Mouse (Mus musculus): ENCODE data around the gene Oas1g. TPM values are rescaled to one million over a fixed set of nuclear protein-coding genes. Genes with fewer than 3 reads are reported as not detected.
"Not testable (repeated sequence)": the region's sequence is repeated elsewhere in the genome, so short reads cannot be mapped to it uniquely, and the experiment has no call there.

The Oas1g gene
- polyA plus RNA-seq, 1 experiment from 2014 or later = not detected

GRCm38 (mm10) chr5:120893866-120894265 is 6.5 kb upstream of the Oas1g start:
- not testable (repeated sequence) for H3K9me3 ChIP-seq (replicated peaks; ENCODE audit: control insufficient read depth, low read length); H3K9ac ChIP-seq (ENCODE audit: low read depth, low read length); H3K4me2 ChIP-seq; H3K27me3 ChIP-seq (ENCODE audit: control insufficient read depth, insufficient read depth, low read length); H3K4me3 ChIP-seq (ENCODE audit: low read depth, low read length); H3K27ac ChIP-seq (ENCODE audit: low read depth, low read length); H3K36me3 ChIP-seq (ENCODE audit: control insufficient read depth, insufficient read depth, low read length); ATAC-seq (replicated peaks; ENCODE audit: insufficient number of reproducible peaks, low FRiP score, low TSS enrichment); H3K4me1 ChIP-seq (ENCODE audit: control insufficient read depth, insufficient read depth, low read length)
- 82% methylated on average over 4 of the region's 4 CpGs for WGBS (ENCODE audit: insufficient replicate concordance)

GRCm38 (mm10) chr5:120892243-120892660 is 4.8 kb upstream of the Oas1g start:
- Histone ChIP-seq H3K27ac (ENCODE audit: low read depth, low read length) (no peak overlapping the region), H3K4me3 (ENCODE audit: low read depth, low read length) (no peak overlapping the region), H3K36me3 (ENCODE audit: control insufficient read depth, insufficient read depth, low read length) (no peaks in the 10 kb centered on the region), H3K9ac (ENCODE audit: low read depth, low read length) (no peak overlapping the region), H3K9me3 (replicated peaks; ENCODE audit: control insufficient read depth, low read length) (no peaks in the 10 kb centered on the region), H3K27me3 (ENCODE audit: control insufficient read depth, insufficient read depth, low read length) (no peaks in the 10 kb centered on the region), H3K4me2 (no peak overlapping the region), H3K4me1 (ENCODE audit: control insufficient read depth, insufficient read depth, low read length) (no peaks in the 10 kb centered on the region)
- no peak for ATAC-seq (replicated peaks; ENCODE audit: insufficient number of reproducible peaks, low FRiP score, low TSS enrichment)
- 58% methylated on average over 2 of the region's 2 CpGs for WGBS (ENCODE audit: insufficient replicate concordance)

DNA sequence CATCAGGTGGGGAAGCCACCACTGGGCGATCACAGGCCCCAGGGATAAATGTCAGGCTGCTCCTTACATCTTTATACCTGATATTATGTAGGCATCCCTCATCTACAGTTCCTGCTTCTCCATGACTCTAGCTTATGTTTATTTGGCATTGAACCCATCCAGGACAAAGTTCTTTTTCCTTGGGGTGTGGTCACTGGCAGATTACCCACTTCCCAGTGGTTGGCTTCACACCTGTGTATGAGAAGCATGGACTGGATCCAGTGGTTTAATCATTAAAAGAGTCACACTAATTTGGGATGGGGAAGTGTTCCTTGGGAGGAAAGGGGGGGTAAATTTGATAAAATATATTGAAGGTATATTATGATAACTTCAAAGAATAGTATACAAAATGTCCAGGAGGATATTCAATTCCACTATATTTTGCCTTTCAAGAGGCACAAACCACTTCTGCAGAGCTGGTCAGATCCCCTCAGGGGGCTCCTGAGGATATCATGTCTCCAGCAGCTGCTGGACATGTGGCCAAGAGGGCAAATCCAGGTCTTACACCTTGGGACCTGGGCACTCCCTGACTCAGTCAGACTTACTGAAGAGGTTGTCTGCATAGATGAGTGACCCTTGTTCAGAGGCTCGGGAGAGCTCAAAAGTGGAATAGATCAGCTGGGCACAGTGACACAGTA is 4.3 kb upstream of the Oas1g start:
- not testable (repeated sequence) for ATAC-seq (replicated peaks; ENCODE audit: insufficient number of reproducible peaks, low FRiP score, low TSS enrichment); H3K4me1 ChIP-seq (ENCODE audit: control insufficient read depth, insufficient read depth, low read length); H3K4me3 ChIP-seq (ENCODE audit: low read depth, low read length); H3K9me3 ChIP-seq (replicated peaks; ENCODE audit: control insufficient read depth, low read length); H3K36me3 ChIP-seq (ENCODE audit: control insufficient read depth, insufficient read depth, low read length); H3K9ac ChIP-seq (ENCODE audit: low read depth, low read length); H3K4me2 ChIP-seq; H3K27ac ChIP-seq (ENCODE audit: low read depth, low read length); H3K27me3 ChIP-seq (ENCODE audit: control insufficient read depth, insufficient read depth, low read length)
- WGBS (ENCODE audit: insufficient replicate concordance) = 82% methylated on average over 2 of the region's 2 CpGs

DNA sequence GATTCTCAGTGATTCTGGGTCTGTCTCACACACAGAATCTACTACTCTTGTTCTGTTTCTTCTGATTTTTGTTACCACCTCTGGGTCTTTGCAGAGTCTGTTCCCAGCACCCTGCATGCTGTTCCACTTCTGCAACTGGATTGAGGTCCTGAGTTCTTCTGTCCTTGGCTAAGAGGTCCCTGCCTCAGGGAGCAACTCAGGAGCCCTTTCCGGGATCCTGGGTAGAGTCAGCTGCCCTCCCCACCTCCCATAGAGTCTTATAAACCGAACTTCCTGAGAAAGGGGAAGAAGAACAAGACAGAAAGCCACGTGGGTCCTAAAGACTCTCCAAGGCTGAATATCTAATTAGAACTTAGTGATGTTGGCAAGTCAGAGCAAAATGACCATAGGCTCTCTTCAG is 3.6 kb upstream of the Oas1g start:
- H3K27ac ChIP-seq (ENCODE audit: low read depth, low read length) = no peak overlapping the region
- 61% methylated on average over 3 of the region's 3 CpGs for WGBS (ENCODE audit: insufficient replicate concordance)
- H3K4me1 ChIP-seq (ENCODE audit: control insufficient read depth, insufficient read depth, low read length) = no peaks in the 10 kb centered on the region
- no peaks in the 10 kb centered on the region for H3K27me3 ChIP-seq (ENCODE audit: control insufficient read depth, insufficient read depth, low read length)
- no peak for ATAC-seq (replicated peaks; ENCODE audit: insufficient number of reproducible peaks, low FRiP score, low TSS enrichment)
- H3K4me2 ChIP-seq = no peak overlapping the region
- no peaks in the 10 kb centered on the region for H3K9me3 ChIP-seq (replicated peaks; ENCODE audit: control insufficient read depth, low read length)
- no peak overlapping the region for H3K9ac ChIP-seq (ENCODE audit: low read depth, low read length)
- no peaks in the 10 kb centered on the region for H3K36me3 ChIP-seq (ENCODE audit: control insufficient read depth, insufficient read depth, low read length)
- no peak overlapping the region for H3K4me3 ChIP-seq (ENCODE audit: low read depth, low read length)

DNA sequence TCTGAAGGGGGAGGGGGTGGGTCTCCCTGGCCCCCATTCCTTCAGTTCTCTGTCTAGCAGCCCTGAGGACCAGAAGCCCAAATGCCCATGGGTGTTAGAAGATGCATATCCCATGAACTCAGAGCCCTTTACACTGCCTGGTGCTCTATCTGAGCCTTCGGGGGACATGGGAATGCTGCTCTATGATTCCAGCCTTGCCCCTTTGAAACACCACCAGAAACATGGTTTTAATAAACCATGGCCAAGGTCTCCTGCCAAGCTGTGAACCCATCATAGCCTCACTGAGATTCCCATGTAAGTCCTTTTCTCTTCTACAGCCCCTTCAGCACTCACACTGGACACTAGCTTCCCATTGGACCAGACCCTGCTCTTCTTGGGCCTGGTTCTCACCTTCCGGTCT is 2.6 kb upstream of the Oas1g start:
- Histone ChIP-seq H3K4me1 (ENCODE audit: control insufficient read depth, insufficient read depth, low read length) (no peaks in the 10 kb centered on the region), H3K9ac (ENCODE audit: low read depth, low read length) (no peak overlapping the region), H3K4me3 (ENCODE audit: low read depth, low read length) (no peak overlapping the region), H3K4me2 (no peak overlapping the region), H3K27me3 (ENCODE audit: control insufficient read depth, insufficient read depth, low read length) (no peaks in the 10 kb centered on the region), H3K27ac (ENCODE audit: low read depth, low read length) (no peak overlapping the region), H3K9me3 (replicated peaks; ENCODE audit: control insufficient read depth, low read length) (no peaks in the 10 kb centered on the region), H3K36me3 (ENCODE audit: control insufficient read depth, insufficient read depth, low read length) (no peaks in the 10 kb centered on the region)
- no peak for ATAC-seq (replicated peaks; ENCODE audit: insufficient number of reproducible peaks, low FRiP score, low TSS enrichment)
- 64% methylated on average over 2 of the region's 2 CpGs for WGBS (ENCODE audit: insufficient replicate concordance)

DNA sequence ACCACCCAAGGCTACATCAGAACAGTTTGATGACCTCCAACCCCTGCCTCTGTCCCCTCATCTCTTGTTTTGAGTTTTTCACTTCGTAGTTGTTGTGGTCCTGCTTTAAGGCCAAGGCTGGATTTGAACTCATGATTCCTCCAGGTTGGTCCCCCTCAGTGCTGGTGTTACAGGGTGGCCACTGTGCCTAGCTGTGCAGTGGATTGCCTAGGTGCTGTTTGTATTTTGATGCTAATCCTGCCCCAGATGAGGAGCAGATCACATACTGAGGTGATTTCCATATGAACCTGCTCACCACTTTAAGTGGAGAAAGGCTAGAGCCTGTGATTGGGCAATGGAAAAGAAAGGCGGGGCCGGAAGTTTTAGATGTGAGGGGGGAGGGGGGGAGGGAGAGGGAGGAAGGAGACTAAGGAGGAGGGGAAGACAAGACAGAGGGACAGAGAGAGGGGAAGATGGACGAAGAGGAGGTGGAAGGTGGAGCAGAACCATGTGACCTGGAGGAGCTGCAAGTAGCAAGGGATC is 942 bp upstream of the Oas1g start:
- not testable (repeated sequence) for H3K27me3 ChIP-seq (ENCODE audit: control insufficient read depth, insufficient read depth, low read length)
- 35% methylated on average over 4 of the region's 4 CpGs for WGBS (ENCODE audit: insufficient replicate concordance)

DNA sequence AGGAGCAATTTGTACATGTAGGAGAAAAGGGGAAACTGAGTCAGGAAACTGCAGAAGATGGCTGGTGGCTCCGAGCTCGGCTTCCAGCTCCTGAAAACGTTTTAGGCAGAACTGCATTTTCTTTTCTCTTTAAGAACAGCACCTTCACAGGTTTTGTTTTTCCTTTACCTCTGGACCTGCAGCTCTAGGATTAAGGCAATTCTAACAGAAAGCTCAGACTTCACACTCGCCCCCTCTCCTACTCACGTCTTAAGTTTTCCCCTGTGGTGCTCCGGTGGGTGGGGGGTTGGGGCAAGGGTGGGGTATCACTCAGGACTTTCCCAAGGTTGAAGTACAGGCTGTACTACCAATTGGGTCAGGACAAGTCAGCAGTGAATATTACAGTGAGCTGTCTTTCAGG is 418 bp upstream of the Oas1g start:
- Histone ChIP-seq H3K27me3 (ENCODE audit: control insufficient read depth, insufficient read depth, low read length) (no peaks in the 10 kb centered on the region), H3K4me2 (no peak overlapping the region), H3K4me3 (ENCODE audit: low read depth, low read length) (no peak overlapping the region), H3K9me3 (replicated peaks; ENCODE audit: control insufficient read depth, low read length) (no peaks in the 10 kb centered on the region), H3K9ac (ENCODE audit: low read depth, low read length) (no peak overlapping the region), H3K4me1 (ENCODE audit: control insufficient read depth, insufficient read depth, low read length) (no peaks in the 10 kb centered on the region), H3K27ac (ENCODE audit: low read depth, low read length) (no peak overlapping the region), H3K36me3 (ENCODE audit: control insufficient read depth, insufficient read depth, low read length) (no peaks in the 10 kb centered on the region)
- ATAC-seq (replicated peaks; ENCODE audit: insufficient number of reproducible peaks, low FRiP score, low TSS enrichment) = no peak
- 32% methylated on average over 6 of the region's 6 CpGs for WGBS (ENCODE audit: insufficient replicate concordance)

More for the DNA sequence above, 942 bp upstream of the Oas1g start:
- not testable (repeated sequence) for H3K4me3 ChIP-seq (ENCODE audit: low read depth, low read length); H3K9me3 ChIP-seq (replicated peaks; ENCODE audit: control insufficient read depth, low read length); ATAC-seq (replicated peaks; ENCODE audit: insufficient number of reproducible peaks, low FRiP score, low TSS enrichment); H3K4me1 ChIP-seq (ENCODE audit: control insufficient read depth, insufficient read depth, low read length); H3K27ac ChIP-seq (ENCODE audit: low read depth, low read length); H3K4me2 ChIP-seq; H3K9ac ChIP-seq (ENCODE audit: low read depth, low read length); H3K36me3 ChIP-seq (ENCODE audit: control insufficient read depth, insufficient read depth, low read length)

DNA sequence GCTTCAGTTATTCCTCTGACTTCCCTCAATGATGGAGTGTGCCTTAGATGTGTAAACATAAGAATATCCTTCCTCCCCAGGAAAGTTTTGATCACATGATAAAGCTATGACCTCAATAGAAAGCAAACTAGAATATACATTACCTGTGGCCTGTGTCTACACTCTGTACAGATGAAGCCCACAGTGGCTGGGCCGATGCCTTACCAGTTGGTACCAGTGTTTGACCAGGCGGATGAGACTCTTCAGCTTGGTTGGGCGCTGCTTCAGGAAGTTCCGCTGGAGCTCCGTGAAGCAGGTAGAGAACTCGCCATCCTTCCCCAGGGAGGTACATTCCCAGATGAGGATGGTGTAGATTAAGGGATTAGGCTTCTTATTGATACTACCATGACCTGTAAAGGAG is 5.7 kb downstream of the Oas1g start:
- not testable (repeated sequence) for H3K4me2 ChIP-seq; ATAC-seq (replicated peaks; ENCODE audit: insufficient number of reproducible peaks, low FRiP score, low TSS enrichment); H3K9me3 ChIP-seq (replicated peaks; ENCODE audit: control insufficient read depth, low read length); H3K27ac ChIP-seq (ENCODE audit: low read depth, low read length); H3K36me3 ChIP-seq (ENCODE audit: control insufficient read depth, insufficient read depth, low read length); H3K27me3 ChIP-seq (ENCODE audit: control insufficient read depth, insufficient read depth, low read length); H3K9ac ChIP-seq (ENCODE audit: low read depth, low read length); H3K4me3 ChIP-seq (ENCODE audit: low read depth, low read length); H3K4me1 ChIP-seq (ENCODE audit: control insufficient read depth, insufficient read depth, low read length)
- 89% methylated on average over 6 of the region's 6 CpGs for WGBS (ENCODE audit: insufficient replicate concordance)

DNA sequence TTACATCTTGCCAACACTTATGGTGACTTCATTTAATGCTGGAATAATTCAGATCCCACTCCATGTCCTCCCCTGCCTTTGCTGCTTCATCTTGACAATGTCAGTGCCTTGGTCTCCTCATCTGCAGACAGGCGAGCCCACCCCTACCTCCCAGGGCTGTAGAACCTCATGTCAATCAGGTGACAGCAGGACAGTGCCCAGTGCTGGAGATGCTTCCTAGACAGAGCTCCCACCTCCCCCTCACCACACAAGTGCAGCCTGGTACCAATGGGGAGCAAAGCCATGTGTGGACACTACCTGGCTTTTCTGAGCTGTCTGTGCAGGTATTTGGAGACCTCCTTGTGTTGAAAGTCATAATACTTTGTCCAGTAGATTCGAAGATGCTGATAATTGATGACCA is 8.6 kb downstream of the Oas1g start:
- ATAC-seq (replicated peaks; ENCODE audit: insufficient number of reproducible peaks, low FRiP score, low TSS enrichment); H3K4me3 ChIP-seq (ENCODE audit: low read depth, low read length); H3K27ac ChIP-seq (ENCODE audit: low read depth, low read length); H3K27me3 ChIP-seq (ENCODE audit: control insufficient read depth, insufficient read depth, low read length); H3K4me1 ChIP-seq (ENCODE audit: control insufficient read depth, insufficient read depth, low read length); H3K9me3 ChIP-seq (replicated peaks; ENCODE audit: control insufficient read depth, low read length); H3K4me2 ChIP-seq; H3K36me3 ChIP-seq (ENCODE audit: control insufficient read depth, insufficient read depth, low read length); H3K9ac ChIP-seq (ENCODE audit: low read depth, low read length): not testable (repeated sequence)
- WGBS (ENCODE audit: insufficient replicate concordance) = 46% methylated on average over 2 of the region's 2 CpGs
